Mouse (Mus musculus): ENCODE results near the gene Siva1. TPM values are rescaled to one million over a fixed set of nuclear protein-coding genes. Genes with fewer than 3 reads are reported as not detected.

Siva1 gene
- total RNA-seq, 2 experiments from 2014 or later = 69.9 to 72.6 TPM

- no peak for DNase-seq (ENCODE audit: low spot score in 2 of 2)
Measured at GRCm38 (mm10) chr12:112677076-112677475, 32.6 kb downstream of the Siva1 start.

- no peak for DNase-seq (ENCODE audit: low spot score in 2 of 2)
Measured at GRCm38 (mm10) chr12:112677943-112678554, 33.6 kb downstream of the Siva1 start.

DNA sequence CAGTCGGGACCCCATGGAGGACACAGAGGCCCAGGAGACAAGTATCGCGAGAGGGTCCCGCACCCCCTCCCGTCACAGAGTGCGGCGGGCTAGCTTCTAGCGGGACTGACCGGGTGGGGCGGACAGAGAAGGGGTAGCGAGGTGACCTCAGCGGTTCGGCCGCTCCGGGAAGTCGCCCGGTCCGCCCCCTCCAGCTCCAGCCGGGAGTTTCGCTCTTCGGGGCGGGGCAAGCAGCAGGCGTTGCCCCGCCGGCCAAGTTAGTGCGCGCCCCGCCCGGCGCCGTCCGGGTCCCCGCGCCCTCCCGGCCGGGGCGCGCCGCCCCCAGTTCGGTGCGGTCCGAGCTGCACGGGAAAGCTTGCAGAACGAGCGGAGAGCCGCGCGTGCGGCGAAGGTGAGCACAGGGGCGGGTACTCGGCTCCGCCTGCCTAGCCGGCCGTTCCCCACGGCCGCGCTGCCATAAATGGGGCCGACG lies 34.1 kb downstream of the Siva1 start, which contains the start of gene Zbtb42:
Gene Zbtb42 (plus strand): TSS at position 274 of the 472 bp plus-strand sequence.
- no peak for DNase-seq (ENCODE audit: low spot score in 2 of 2)

DNA sequence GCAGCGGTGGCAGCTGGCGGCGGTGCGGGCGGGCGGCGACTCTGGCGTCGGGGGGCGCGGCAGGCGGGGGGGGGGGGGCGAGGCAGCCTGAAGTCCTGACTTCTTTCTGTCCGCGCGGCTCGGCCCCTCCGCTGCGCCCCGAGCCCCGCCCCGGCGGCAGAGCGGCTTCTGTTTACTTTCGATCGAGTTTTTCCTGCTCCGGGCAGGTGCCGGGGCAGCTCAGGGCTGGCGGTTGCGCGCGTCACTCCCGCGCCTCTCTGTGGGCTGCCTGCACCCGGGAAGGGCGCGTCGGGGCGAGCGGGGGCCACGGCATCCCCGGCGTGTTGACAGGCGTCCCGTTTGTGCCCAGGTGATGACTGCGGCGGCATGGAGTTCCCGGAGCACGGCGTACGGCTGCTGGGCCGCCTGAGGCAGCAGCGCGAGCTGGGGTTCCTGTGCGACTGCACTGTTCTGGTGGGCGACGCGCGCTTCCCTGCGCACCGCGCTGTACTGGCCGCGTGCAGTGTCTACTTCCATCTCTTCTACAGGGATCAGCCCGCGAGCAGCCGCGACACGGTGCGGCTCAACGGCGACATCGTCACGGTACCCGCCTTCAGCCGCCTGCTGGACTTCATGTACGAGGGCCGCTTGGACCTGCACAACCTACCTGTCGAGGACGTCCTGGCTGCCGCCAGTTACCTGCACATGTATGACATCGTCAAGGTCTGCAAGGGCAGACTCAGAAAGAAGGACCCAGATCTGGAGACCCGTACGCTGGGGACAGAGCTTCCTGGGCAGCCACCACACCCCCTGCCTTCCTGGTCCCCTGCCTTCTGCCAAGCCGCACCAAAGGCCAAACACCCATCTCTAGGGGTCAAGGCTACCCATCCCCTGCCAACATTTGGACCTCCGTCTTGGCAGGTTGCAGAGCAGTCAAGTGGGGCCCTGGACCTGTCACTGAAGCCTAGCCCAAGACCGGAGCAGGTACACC lies 34.8 kb downstream of the Siva1 start:
- DNase-seq (ENCODE audit: low spot score in 2 of 2) = no peak

- no peak for DNase-seq (ENCODE audit: low spot score in 2 of 2)
Measured at GRCm38 (mm10) chr12:112683351-112683750, 38.9 kb downstream of the Siva1 start.

DNA sequence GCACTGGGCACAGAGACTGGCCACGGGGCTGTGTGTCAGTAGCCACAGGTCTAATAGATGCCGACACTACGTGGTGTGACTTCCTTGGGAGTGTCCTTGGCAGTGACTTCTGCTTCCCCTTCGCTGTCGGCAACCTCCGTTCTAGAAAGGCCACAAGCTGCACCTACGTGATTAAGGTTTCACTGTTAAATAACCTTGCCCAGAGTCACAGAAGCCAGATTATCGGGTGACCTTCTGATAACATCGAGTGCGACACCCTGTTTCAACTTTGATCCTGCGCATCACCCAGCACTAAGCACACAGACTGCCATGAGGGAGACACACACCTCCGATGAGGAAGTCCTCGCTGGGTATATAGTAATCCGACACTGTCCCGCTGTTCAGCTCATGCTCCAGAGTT lies 44.0 kb downstream of the Siva1 start:
- no peak for DNase-seq (ENCODE audit: low spot score in 2 of 2)

DNA sequence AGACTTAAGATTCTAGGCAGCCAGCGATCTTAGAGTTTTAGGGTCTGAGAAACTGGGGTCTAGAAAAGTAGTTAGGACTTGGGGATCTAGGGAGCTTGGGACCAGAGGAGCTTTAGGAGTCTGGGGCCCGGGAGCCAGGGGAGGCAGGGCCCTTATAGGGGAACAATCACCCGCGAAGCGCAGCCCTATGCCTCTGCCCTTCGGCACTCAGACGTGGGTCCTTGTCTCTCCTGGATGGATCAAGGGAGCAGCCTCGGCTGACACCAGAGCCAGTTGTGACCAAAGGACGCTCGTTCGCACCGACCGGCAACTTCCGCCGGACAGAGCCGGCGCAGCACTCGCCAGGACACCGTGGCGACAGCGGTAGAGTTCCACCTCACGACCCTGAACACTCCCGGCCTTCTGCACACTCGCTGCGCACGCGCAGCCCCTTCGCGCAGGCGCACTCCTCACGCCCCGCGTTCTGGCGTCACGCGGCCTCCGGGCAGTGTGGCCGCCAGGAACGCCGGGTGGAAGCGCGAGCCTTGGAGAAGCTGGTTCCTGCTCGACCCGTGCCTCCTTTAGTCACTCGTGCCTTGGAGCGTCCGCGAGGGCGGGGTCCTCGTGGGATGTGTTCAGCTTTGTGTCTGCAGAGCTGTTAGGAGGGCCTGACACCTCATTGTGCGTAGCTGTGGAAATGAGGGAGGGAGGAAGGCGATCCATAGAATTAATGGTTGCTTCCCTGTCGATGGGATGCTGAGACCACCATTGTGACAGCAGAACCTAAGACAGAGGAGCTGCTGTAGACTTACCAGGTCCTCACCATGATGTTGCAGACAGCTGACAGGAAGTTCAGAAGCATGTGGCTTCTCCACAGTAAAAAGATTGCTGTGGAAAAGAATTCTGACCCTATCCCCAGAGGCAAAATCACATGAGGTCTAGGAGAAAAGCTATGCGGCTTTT lies 49.0 kb downstream of the Siva1 start:
- DNase-seq (ENCODE audit: low spot score in 2 of 2) = peak; percentile 94 to 97

GRCm38 (mm10) chr12:112694127-112694475 lies 49.6 kb downstream of the Siva1 start:
- DNase-seq (ENCODE audit: low spot score in 2 of 2) = no peak

GRCm38 (mm10) chr12:112696806-112697425 lies 52.4 kb downstream of the Siva1 start:
- DNase-seq (ENCODE audit: low spot score in 2 of 2) = no peak

Small RNA genes within 50 kb of the gene (microRNA-seq; reads per million reads assigned to microRNA genes)
- gene Mir6939 = 0.79 reads per million

Other genes starting within 250 kb of the Siva1 start
- gene A530016L24Rik, start 155.2 kb upstream of the Siva1 start, total RNA-seq (2021) = 1 to 10 TPM; 9.1 to 9.8 TPM
- 1 to 10 TPM; 5.8 to 6.6 TPM for gene Tmem179, start 127.9 kb upstream of the Siva1 start, total RNA-seq (2021)
- gene Inf2, start 55.9 kb upstream of the Siva1 start, total RNA-seq (2021) = 10 to 100 TPM; 26.5 to 27.3 TPM
- 10 to 100 TPM; 17.1 to 19.5 TPM for gene Adssl1, start 24.6 kb upstream of the Siva1 start, total RNA-seq (2021)
- gene Akt1, start 30.2 kb downstream of the Siva1 start, total RNA-seq (2021) = 100 to 1,000 TPM; 334 to 351 TPM
- gene Zbtb42, start 34.1 kb downstream of the Siva1 start, total RNA-seq (2021) = 1 to 10 TPM; 6.4 to 6.8 TPM
- 10 to 100 TPM; 49.2 to 56.6 TPM for gene Cep170b, start 75.8 kb downstream of the Siva1 start, total RNA-seq (2021)
- gene Pld4, start 116.0 kb downstream of the Siva1 start, total RNA-seq (2021) = 10 to 100 TPM; 11.8 to 15.2 TPM
- gene Ahnak2, start 158.0 kb downstream of the Siva1 start, total RNA-seq (2021) = 10 to 100 TPM in 1 of 2 experiments, 1 to 10 TPM in 1; 9.8 to 12.0 TPM
- 1 to 10 TPM; 8.2 to 10.0 TPM for gene Clba1, start 164.3 kb downstream of the Siva1 start, total RNA-seq (2021)
- 10 to 100 TPM; 31.1 to 32.5 TPM for gene Cdca4, start 184.7 kb downstream of the Siva1 start, total RNA-seq (2021)
- gene Gpr132, start 223.5 kb downstream of the Siva1 start, total RNA-seq (2021) = under 1 TPM; 0.20 to 0.39 TPM

Data from adrenal gland, postnatal 4 days (tissue).